25 mouse cellular contexts compared by ENCODE assay signal in the genomic region with DNA sequence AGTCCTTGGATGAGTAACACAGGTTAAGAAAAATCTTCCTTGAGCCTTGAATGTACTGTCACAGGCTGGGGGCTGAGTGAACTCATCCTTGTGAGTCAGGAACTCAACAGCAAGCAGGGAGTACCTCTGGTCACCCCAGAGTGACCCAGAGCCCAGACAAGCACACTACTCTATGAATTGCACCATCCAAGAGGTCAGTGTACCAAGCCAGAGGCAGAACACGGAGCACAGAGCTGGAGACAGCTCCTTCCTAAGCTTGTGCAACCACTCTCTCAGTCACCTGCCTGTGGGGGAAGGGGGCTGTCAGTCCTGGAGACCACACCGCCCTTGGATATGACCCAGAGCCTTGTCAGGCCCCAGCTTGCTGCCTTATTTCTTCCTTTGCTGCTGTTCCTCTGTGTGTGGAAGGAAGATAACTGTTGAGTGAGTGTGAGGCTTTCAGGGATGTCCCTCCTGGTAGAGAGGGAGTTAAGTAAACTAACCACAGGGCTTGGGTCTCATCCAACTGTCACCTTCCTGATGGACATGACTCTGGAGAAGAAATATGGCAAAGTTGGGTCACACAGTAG. TPM values are rescaled to one million over a fixed set of nuclear protein-coding genes. Genes with fewer than 3 reads are reported as not detected.
A peak's percentile ranks its signal among the peaks of the same experiment; 100 is the strongest.
DNase-seq lines count a peak whose midpoint lies in the region; ATAC-seq and TF ChIP-seq lines count a peak whose summit lies in the region.
"Had no signal": no experiment of that assay in that cellular context is flagged by ENCODE, and none has a peak within 500 bp of the region (broad histone marks: within the 10 kb centered on the region; RNA-seq: fewer than 3 reads in every experiment).

No protein-coding gene starts in this region.

- H3K36me3 ChIP-seq in lung, postnatal 0 days (ENCODE audit: insufficient read depth, low read length) = no peaks in the 10 kb centered on the region
- no peaks in the 10 kb centered on the region for H3K36me3 ChIP-seq in liver, embryonic 13.5 days
- H3K36me3 ChIP-seq: stomach, embryonic 15.5 days had no signal

- H3K4me3 ChIP-seq in lung, postnatal 0 days (ENCODE audit: low read depth, low read length) = no peak overlapping the region
- H3K4me3 ChIP-seq in liver, embryonic 13.5 days (replicated peaks) = no peak overlapping the region
- H3K4me3 ChIP-seq: layer of hippocampus, adult 2 months; stomach, embryonic 15.5 days had no signal

- no peaks in the 10 kb centered on the region for H3K27me3 ChIP-seq in lung, postnatal 0 days (replicated peaks; ENCODE audit: insufficient read depth, low read length)
- H3K27me3 ChIP-seq in liver, embryonic 13.5 days = no peaks in the 10 kb centered on the region
- H3K27me3 ChIP-seq: CH12.LX; stomach, embryonic 15.5 days had no signal

- no peak for DNase-seq in lung, postnatal 0 days (ENCODE audit: low spot score)
- no peak for DNase-seq in lung, postnatal 25 days (ENCODE audit: low spot score)
- DNase-seq in fat pad, adult 2 months (ENCODE audit: extremely low read depth, low read depth, low spot score) = peak; percentile 71
- no peak for DNase-seq in liver, embryonic 13.5 days
- peak; percentile 63 for DNase-seq in yolk sac, embryonic 10.5 days (ENCODE audit: low spot score)
- no peak for DNase-seq in adrenal gland, postnatal 14 days
- no peak for DNase-seq in gastrocnemius, postnatal 25 days
- DNase-seq: adrenal gland, adult 2 months; cerebellum, adult 8-10 months; gastrocnemius, postnatal 36 days; heart, postnatal 10 days; kidney, postnatal 10 days; right cerebral cortex, postnatal 25 days; thymus, adult 18-20 months; thymus, postnatal 4 days had no signal

- H3K4me2 ChIP-seq in lung, postnatal 0 days (replicated peaks; ENCODE audit: low read depth, low read length) = no peak overlapping the region
- no peak overlapping the region for H3K4me2 ChIP-seq in liver, embryonic 13.5 days
- H3K4me2 ChIP-seq: heart, embryonic 11.5 days; stomach, embryonic 15.5 days had no signal

- 43% methylated on average over 2 of the region's 2 CpGs for WGBS in lung, postnatal 0 days
- WGBS in liver, embryonic 13.5 days (ENCODE audit: insufficient replicate concordance) = 15% methylated on average over 2 of the region's 2 CpGs

- no peak overlapping the region for H3K27ac ChIP-seq in lung, postnatal 0 days (ENCODE audit: low read length)
- peak overlapping the region; percentile 59 for H3K27ac ChIP-seq in liver, embryonic 13.5 days
- H3K27ac ChIP-seq: layer of hippocampus, adult 2 months; macrophage; stomach, embryonic 15.5 days had no signal

- ATAC-seq in lung, postnatal 0 days = peak; percentile 54
- peak; percentile 37 for ATAC-seq in liver, embryonic 13.5 days (ENCODE audit: low read depth)
- ATAC-seq: forebrain, embryonic 14.5 days; hindbrain, embryonic 16.5 days; intestine, embryonic 16.5 days; midbrain, embryonic 16.5 days had no signal

- H3K9ac ChIP-seq in lung, postnatal 0 days (replicated peaks; ENCODE audit: low read depth) = no peak overlapping the region
- no peak overlapping the region for H3K9ac ChIP-seq in liver, embryonic 13.5 days
- H3K9ac ChIP-seq: stomach, embryonic 15.5 days had no signal

- no peaks in the 10 kb centered on the region for H3K4me1 ChIP-seq in lung, postnatal 0 days (ENCODE audit: insufficient read depth, low read depth, low read length)
- H3K4me1 ChIP-seq in liver, embryonic 13.5 days (replicated peaks) = peaks cover 56% of the 10 kb centered on the region
- H3K4me1 ChIP-seq: stomach, embryonic 15.5 days had no signal

- no peak for TF ChIP-seq EP300 in lung, postnatal 0 days (IDR thresholded peaks at IDR 0.05)

- no peak for TF ChIP-seq CTCF in lung, postnatal 0 days (IDR thresholded peaks at IDR 0.05)

- no peaks in the 10 kb centered on the region for H3K9me3 ChIP-seq in lung, postnatal 0 days (ENCODE audit: low read length)
- no peaks in the 10 kb centered on the region for H3K9me3 ChIP-seq in liver, embryonic 13.5 days (replicated peaks)
- H3K9me3 ChIP-seq: stomach, embryonic 15.5 days had no signal

RNA-seq across cellular contexts. Expression of gene Cdcp1, which starts 9.1 kb away (rescaled TPM):
- polyA plus RNA-seq in lung, postnatal 0 days (2015; fragmentation: Nextera tagmentation; extraction: Ambion mirVana) = 9.8 and 10.9 TPM in 2 replicates
- polyA plus RNA-seq in liver, embryonic 13.5 days (2015; fragmentation: Nextera tagmentation; extraction: Ambion mirVana) = 0.13 and 0.21 TPM in 2 replicates
- 0.30 and 0.85 TPM in 2 replicates for total RNA-seq in adrenal gland, postnatal 14 days (2021)
- not detected for total RNA-seq in gastrocnemius, postnatal 25 days (2021)
- total RNA-seq: neutrophil, adult 5-6 weeks had no signal
- polyA plus RNA-seq: macrophage had no signal

RNA-seq across cellular contexts. Expression of gene Tmem158, which starts 35.6 kb away (rescaled TPM):
- polyA plus RNA-seq in lung, postnatal 0 days (2015; fragmentation: Nextera tagmentation; extraction: Ambion mirVana) = 16.0 and 17.5 TPM in 2 replicates
- polyA plus RNA-seq in liver, embryonic 13.5 days (2015; fragmentation: Nextera tagmentation; extraction: Ambion mirVana) = 3.4 and 4.1 TPM in 2 replicates
- total RNA-seq in adrenal gland, postnatal 14 days (2021) = 12.9 and 16.1 TPM in 2 replicates
- 1 to 10 TPM in 1 of 2 experiments, under 1 TPM in 1; 1.00 to 3.1 TPM for total RNA-seq in gastrocnemius, postnatal 25 days (2021)

Comparison
In these comparisons a context has a peak if more than half of its experiments do, and no peak if none do; other contexts are left out.
1. DNase-seq: peak in fat pad, adult 2 months (single experiment) and yolk sac, embryonic 10.5 days (single experiment); none in lung, postnatal 0 days (single experiment), lung, postnatal 25 days (single experiment), liver, embryonic 13.5 days (single experiment), adrenal gland, postnatal 14 days (single experiment) and gastrocnemius, postnatal 25 days (single experiment).